Comparison of ENCODE assay signal across 15 mouse cellular contexts in the genomic region with DNA sequence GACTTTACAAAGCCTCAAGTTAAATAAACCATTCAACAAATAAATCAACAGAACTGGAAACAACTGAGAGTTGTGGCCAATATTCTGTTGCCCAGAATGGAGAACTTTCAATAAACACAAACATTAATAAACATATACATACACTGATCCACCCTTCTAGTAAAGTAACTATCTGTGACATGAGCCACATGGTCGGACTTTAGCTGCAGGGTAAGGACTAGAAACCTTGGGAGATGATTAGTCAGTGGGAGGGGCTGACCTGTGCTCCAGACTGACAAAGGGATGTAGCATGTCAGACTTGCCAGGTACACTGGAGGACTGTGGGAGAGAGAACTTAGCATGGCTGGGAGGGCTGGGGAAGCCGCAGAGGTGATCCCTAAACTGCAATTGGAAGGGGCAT.
"Had no signal": no experiment of that assay in that cellular context is flagged by ENCODE, and none has a peak within 500 bp of the region (broad histone marks: within the 10 kb centered on the region; RNA-seq: fewer than 3 reads in every experiment).

No protein-coding gene starts in this region.

- ATAC-seq: hindbrain, postnatal 0 days had no signal

- H3K36me3 ChIP-seq: hindbrain, embryonic 13.5 days; limb, embryonic 15.5 days; liver, embryonic 13.5 days; midbrain, embryonic 10.5 days; neural tube, embryonic 15.5 days had no signal

- H3K27me3 ChIP-seq: hindbrain, embryonic 13.5 days; limb, embryonic 15.5 days; liver, embryonic 13.5 days; neural tube, embryonic 15.5 days had no signal

- H3K4me2 ChIP-seq: hindbrain, embryonic 13.5 days; limb, embryonic 15.5 days; liver, embryonic 13.5 days; neural tube, embryonic 15.5 days had no signal

- H3K9ac ChIP-seq: hindbrain, embryonic 13.5 days; limb, embryonic 15.5 days; liver, embryonic 13.5 days; neural tube, embryonic 15.5 days had no signal

- DNase-seq: layer of hippocampus, postnatal 36 days; liver, embryonic 13.5 days; lung, adult 18-20 months; lung, postnatal 36 days; midbrain, embryonic 14.5 days; right cerebral cortex, adult 18-20 months; thymus, adult 2 months; thymus, postnatal 25 days had no signal

- H3K4me1 ChIP-seq: hindbrain, embryonic 13.5 days; limb, embryonic 15.5 days; liver, embryonic 13.5 days; midbrain, embryonic 10.5 days; neural tube, embryonic 15.5 days had no signal

- H3K9me3 ChIP-seq: hindbrain, embryonic 13.5 days; limb, embryonic 15.5 days; liver, embryonic 13.5 days; midbrain, embryonic 10.5 days; neural tube, embryonic 15.5 days had no signal

- H3K27ac ChIP-seq: hindbrain, embryonic 13.5 days; hindbrain, postnatal 0 days; kidney, postnatal 0 days; limb, embryonic 15.5 days; liver, embryonic 13.5 days; midbrain, embryonic 10.5 days; neural tube, embryonic 15.5 days had no signal

- H3K4me3 ChIP-seq: hindbrain, embryonic 13.5 days; limb, embryonic 15.5 days; liver, embryonic 13.5 days; midbrain, embryonic 10.5 days; myocyte; neural tube, embryonic 15.5 days had no signal
